Mouse (Mus musculus) embryonic facial prominence, embryonic 13.5 days (tissue): ENCODE results near the gene Gm10668. TPM values are rescaled to one million over a fixed set of nuclear protein-coding genes. Genes with fewer than 3 reads are reported as not detected.
"Not testable (repeated sequence)": the region's sequence is repeated elsewhere in the genome, so short reads cannot be mapped to it uniquely, and the experiment has no call there.

Experiments
- ATAC-seq: fragments of 200-750 bp; cut with Nextera tagmentation; 2 replicates; pipeline ENCODE4 v1.8.0; 2017; ENCODE audit warnings: low read depth; ENCODE audit not compliant: insufficient number of reproducible peaks, insufficient read depth, low FRiP score, low TSS enrichment
- H3K27ac ChIP-seq: fragments of 300-500 bp; sonication (generic); 2 replicates; pipeline ENCODE4 v1.5.1; 2015; ENCODE audit warnings: moderate library complexity, mild to moderate bottlenecking, inconsistent platforms
- H3K27me3 ChIP-seq: fragments of 300-500 bp; sonication (generic); 2 replicates; pipeline ENCODE4 v1.6.1; 2015; ENCODE audit warnings: mild to moderate bottlenecking, inconsistent platforms
- H3K36me3 ChIP-seq: fragments of 300-500 bp; sonication (generic); 2 replicates; pipeline ENCODE4 v1.6.1; 2015; ENCODE audit warnings: mild to moderate bottlenecking, inconsistent platforms
- H3K4me1 ChIP-seq: fragments of 300-500 bp; sonication (generic); 2 replicates; pipeline ENCODE4 v1.6.1; 2015; ENCODE audit warnings: inconsistent platforms
- H3K4me2 ChIP-seq: fragments of 300-500 bp; sonication (generic); 2 replicates; pipeline ENCODE4 v1.6.1; 2015; ENCODE audit warnings: moderate library complexity, mild to moderate bottlenecking, inconsistent platforms
- H3K4me3 ChIP-seq: fragments of 300-500 bp; sonication (generic); 2 replicates; pipeline ENCODE4 v1.5.1; 2015; ENCODE audit warnings: mild to moderate bottlenecking, inconsistent platforms
- H3K9ac ChIP-seq: fragments of 300-500 bp; sonication (generic); 2 replicates; pipeline ENCODE4 v1.6.1; 2015; ENCODE audit warnings: mild to moderate bottlenecking, inconsistent platforms
- H3K9me3 ChIP-seq: fragments of 300-500 bp; sonication (generic); 2 replicates; pipeline ENCODE4 v1.6.1; 2016; ENCODE audit warnings: inconsistent platforms
- WGBS: fragments of 180-500 bp; shearing (Covaris S2); methylation state at CpG from one replicate; pipeline ENCODE4 v1.1.7; 2015; ENCODE audit warnings: mixed read lengths; 5-methylcytosine and 5-hydroxymethylcytosine counted together
- polyA plus RNA-seq: library from polyadenylated mRNA; unstranded; fragments of >200 nt; fragmentation: Nextera tagmentation; extraction: Ambion mirVana; gene quantifications from 2 replicates; pipeline ENCODE4 v1.2.1, GENCODE M21; 2015

Gm10668 gene
- not detected in 2 replicates for polyA plus RNA-seq

GRCm38 (mm10) chr7:20730524-20730923 lies at the start of gene Gm10668:
Gm10668 (minus strand) TSS chr7:20730624.
- H3K9ac ChIP-seq, H3K4me2 ChIP-seq, ATAC-seq, H3K27me3 ChIP-seq, H3K4me3 ChIP-seq, H3K4me1 ChIP-seq, H3K27ac ChIP-seq, H3K9me3 ChIP-seq, H3K36me3 ChIP-seq: not testable (repeated sequence)
- no CpG with 5 or more reads among the region's 1 CpGs for WGBS

GRCm38 (mm10) chr7:20770885-20771284 lies 40.5 kb upstream of the Gm10668 start, which contains the start of gene Vmn1r112:
Vmn1r112 (plus strand) TSS chr7:20771185.
- not testable (repeated sequence) for H3K4me2 ChIP-seq, H3K4me1 ChIP-seq, H3K27me3 ChIP-seq, H3K9me3 ChIP-seq, H3K27ac ChIP-seq, H3K9ac ChIP-seq, H3K4me3 ChIP-seq, ATAC-seq, H3K36me3 ChIP-seq
- WGBS: no CpG with 5 or more reads among the region's 3 CpGs

GRCm38 (mm10) chr7:20703116-20703515 lies 27.3 kb downstream of the Gm10668 start, which contains the start of gene Vmn1r111:
Vmn1r111 (minus strand) TSS chr7:20703216.
- not testable (repeated sequence) for H3K4me1 ChIP-seq, H3K27ac ChIP-seq, H3K36me3 ChIP-seq, H3K9ac ChIP-seq, H3K27me3 ChIP-seq, H3K4me3 ChIP-seq, H3K4me2 ChIP-seq, ATAC-seq, H3K9me3 ChIP-seq
- no CpG with 5 or more reads among the region's 2 CpGs for WGBS

Other genes with a start within 250 kb of the Gm10668 start
- gene Vmn1r103, start 220.1 kb downstream of the Gm10668 start, polyA plus RNA-seq: not detected in 2 replicates
- not detected in 2 replicates for gene Vmn1r104, start 196.8 kb downstream of the Gm10668 start, polyA plus RNA-seq
- not detected in 2 replicates for gene Gm5726, start 184.9 kb downstream of the Gm10668 start, polyA plus RNA-seq
- not detected in 2 replicates for gene Gm4141, start 154.4 kb downstream of the Gm10668 start, polyA plus RNA-seq
- not detected in 2 replicates for gene Gm4513, start 131.6 kb downstream of the Gm10668 start, polyA plus RNA-seq
- not detected in 2 replicates for gene Vmn1r107, start 61.7 kb downstream of the Gm10668 start, polyA plus RNA-seq
- not detected in 2 replicates for gene Vmn1r111, start 27.4 kb downstream of the Gm10668 start, polyA plus RNA-seq
- not detected in 2 replicates for gene Vmn1r112, start 40.6 kb upstream of the Gm10668 start, polyA plus RNA-seq
- gene Vmn1r113, start 56.7 kb upstream of the Gm10668 start, polyA plus RNA-seq: not detected in 2 replicates
- gene Vmn1r114, start 81.6 kb upstream of the Gm10668 start, polyA plus RNA-seq: not detected in 2 replicates
- not detected in 2 replicates for gene Vmn1r115, start 114.4 kb upstream of the Gm10668 start, polyA plus RNA-seq
- not detected in 2 replicates for gene Vmn1r116, start 141.6 kb upstream of the Gm10668 start, polyA plus RNA-seq
- not detected in 2 replicates for gene Vmn1r117, start 153.5 kb upstream of the Gm10668 start, polyA plus RNA-seq
- gene Vmn1r118, start 181.7 kb upstream of the Gm10668 start, polyA plus RNA-seq: not detected in 2 replicates